Mouse (Mus musculus) ES-E14 (cell line): Measurements from ENCODE around the gene Ebf1. TPM values are rescaled to one million over a fixed set of nuclear protein-coding genes. Genes with fewer than 3 reads are reported as not detected.
A peak's percentile ranks its signal among the peaks of the same experiment; 100 is the strongest.

ENCODE experiments used
- DNase-seq: peaks from one replicate; pipeline ENCODE4 v3.0.0-alpha.2; 2013; ENCODE audit warnings: low read depth, low spot score
- H3K27ac ChIP-seq: 2 replicates; pipeline ENCODE4 v1.5.1; 2012; ENCODE audit warnings: low read depth, mild to moderate bottlenecking, low read length, moderate library complexity, mixed read lengths; ENCODE audit not compliant: poor library complexity, insufficient read depth, severe bottlenecking
- H3K36me3 ChIP-seq: 2 replicates; pipeline ENCODE4 v1.6.1; 2012; ENCODE audit warnings: mild to moderate bottlenecking, low read length, moderate library complexity, mixed read lengths; ENCODE audit not compliant: control insufficient read depth, poor library complexity, insufficient read depth, severe bottlenecking
- H3K4me1 ChIP-seq, 2 experiments: fragments of 150-350 bp in 1 of 2; sonication (generic) in 1 of 2; 2 replicates each; pipeline ENCODE4 v1.6.1; 2012; ENCODE audit warnings: low read length in 2 of 2, mild to moderate bottlenecking in 1 of 2, mixed read lengths in 1 of 2; ENCODE audit not compliant: control insufficient read depth in 2 of 2, insufficient read depth in 2 of 2, poor library complexity in 1 of 2
- H3K4me3 ChIP-seq, 2 experiments: fragments of 150-350 bp in 1 of 2; sonication (generic) in 1 of 2; 2 replicates each; pipeline ENCODE4 v1.5.1; 2012; ENCODE audit warnings: low read length in 2 of 2, low read depth in 1 of 2, mild to moderate bottlenecking in 1 of 2, mixed read lengths in 1 of 2; ENCODE audit not compliant: insufficient read depth in 1 of 2, poor library complexity in 1 of 2, severe bottlenecking in 1 of 2
- H3K9ac ChIP-seq: 2 replicates; pipeline ENCODE4 v1.6.1; 2012; ENCODE audit warnings: low read depth, mild to moderate bottlenecking, low read length, mixed read lengths; ENCODE audit not compliant: poor library complexity, insufficient read depth, severe bottlenecking
- H3K9me3 ChIP-seq: fragments of 150-350 bp; sonication (generic); 2 replicates; pipeline ENCODE4 v1.6.1; 2012; ENCODE audit warnings: low read depth, mild to moderate bottlenecking, low read length; ENCODE audit not compliant: control insufficient read depth, insufficient read depth
- CHD2 ChIP-seq: IDR thresholded peaks from 2 replicates; pipeline ENCODE4 v1.6.1; 2014; ENCODE audit warnings: mild to moderate bottlenecking, low read depth, low read length, inconsistent platforms
- HCFC1 ChIP-seq: IDR thresholded peaks from 2 replicates; pipeline ENCODE4 v1.6.1; 2012; ENCODE audit warnings: low read length, inconsistent platforms, borderline replicate concordance; ENCODE audit not compliant: insufficient read depth
- MAFK ChIP-seq: IDR thresholded peaks from 2 replicates; pipeline ENCODE4 v1.6.1; 2014; ENCODE audit warnings: mild to moderate bottlenecking, low read depth, low read length, inconsistent platforms; ENCODE audit not compliant: insufficient read depth
- ZC3H11A ChIP-seq: IDR thresholded peaks from 2 replicates; pipeline ENCODE4 v1.6.1; 2012; ENCODE audit warnings: low read depth, mild to moderate bottlenecking, inconsistent platforms, low read length, borderline replicate concordance
- ZNF384 ChIP-seq: IDR thresholded peaks from 2 replicates; pipeline ENCODE4 v1.6.1; 2012; ENCODE audit warnings: low read depth, low read length, inconsistent platforms
- in situ Hi-C, 2 experiments: fragments of 600-800 bp; cut with MboI; formaldehyde crosslinking; loops; one replicate each; pipeline ENCODE4 v1.15.1; 2025; ENCODE audit warnings: low sequenced_read_pairs in 2 of 2, inconsistent platforms in 1 of 2; ENCODE audit not compliant: unreplicated experiment in 2 of 2
- total RNA-seq: library from RNA; depleted of rRNA; stranded (reverse); fragments of 300-350 nt; gene quantifications from 2 replicates; pipeline ENCODE4 v1.2.3, GENCODE M21; 2012

Gene Ebf1
- total RNA-seq, 1 experiment, result 3.2 TPM

DNA sequence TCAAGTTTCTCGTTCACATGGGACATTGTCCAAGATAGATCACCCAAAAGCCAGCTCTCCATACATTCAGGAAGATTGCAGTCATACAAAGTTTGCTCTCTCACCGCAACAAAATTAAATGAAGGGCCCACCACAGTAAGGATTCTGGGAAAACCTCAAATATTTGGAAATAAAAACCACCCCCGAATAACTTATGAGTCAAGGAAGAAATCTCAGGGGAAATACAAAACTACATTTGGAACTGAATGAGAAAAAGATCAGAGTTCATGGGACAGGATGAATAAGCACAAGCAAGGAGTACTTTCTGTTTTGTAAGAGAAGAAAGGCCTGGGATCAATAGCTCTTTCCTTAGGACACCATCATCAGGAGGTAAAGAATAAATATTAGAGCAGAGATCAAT, 22.3 kb upstream of the Ebf1 start:
- Histone ChIP-seq H3K36me3 (no peaks in the 10 kb centered on the region), H3K4me1 (no peaks in the 10 kb centered on the region), H3K27ac (no peak overlapping the region), H3K4me3 (no peak overlapping the region), H3K9me3 (no peaks in the 10 kb centered on the region), H3K9ac (no peak overlapping the region)
- DNase-seq, result no peak
- in situ Hi-C loops, result loop anchor here (5.0 to 10.0 kb wide), 3 partner anchors 938 to 1050 kb away; no protein-coding TSS in a partner anchor
- no peak for TF ChIP-seq ZC3H11A
- TF ChIP-seq MAFK, result no peak
- no peak for TF ChIP-seq CHD2
- TF ChIP-seq ZNF384, result no peak
- no peak for TF ChIP-seq HCFC1

DNA sequence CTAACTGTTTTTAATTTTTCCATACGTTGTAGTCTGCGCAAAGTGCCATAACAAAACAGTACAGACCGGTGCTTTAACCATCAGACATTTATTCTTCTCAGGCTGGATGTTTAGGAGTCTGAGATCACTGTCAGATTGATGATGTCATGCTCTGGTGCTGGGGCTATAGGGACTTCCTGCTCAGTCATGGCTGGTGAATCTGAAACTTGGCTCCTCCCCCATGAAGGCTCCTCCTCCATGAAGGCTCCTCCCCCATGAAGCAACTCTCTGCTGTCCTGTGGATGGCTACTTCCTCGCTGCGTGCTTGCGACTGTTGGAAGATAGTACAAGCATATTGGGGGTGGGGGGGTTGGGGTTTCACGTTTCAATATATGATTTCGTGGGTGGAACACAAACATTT, 10.2 kb upstream of the Ebf1 start:
- Histone ChIP-seq H3K9ac (no peak overlapping the region), H3K36me3 (no peaks in the 10 kb centered on the region), H3K27ac (no peak overlapping the region), H3K9me3 (no peaks in the 10 kb centered on the region), H3K4me1 (peaks cover 0 to 4% of the 10 kb centered on the region in 2 experiments; a peak in 1 of 4 replicates), H3K4me3 (no peak overlapping the region)
- in situ Hi-C loops, result loop anchor here in 1 of 2 experiments (10.0 kb wide), 1 partner anchor 568 kb away; no protein-coding TSS in a partner anchor
- TF ChIP-seq ZNF384 (no peak), MAFK (peak; percentile 47; the same call in 1 of the 2 replicates)
- no peak for DNase-seq

GRCm38 (mm10) chr11:44608646-44609045, 8.5 kb upstream of the Ebf1 start:
- Histone ChIP-seq H3K4me1 (peaks cover 0 to 7% of the 10 kb centered on the region in 2 experiments; a peak in 2 of 4 replicates), H3K4me3 (no peak overlapping the region), H3K27ac (no peak overlapping the region), H3K9me3 (no peaks in the 10 kb centered on the region), H3K9ac (no peak overlapping the region), H3K36me3 (no peaks in the 10 kb centered on the region)
- in situ Hi-C loops, result loop anchor here in 1 of 2 experiments (10.0 kb wide), 1 partner anchor 566 kb away; no protein-coding TSS in a partner anchor
- TF ChIP-seq HCFC1 (no peak), MAFK (no peak), ZC3H11A (no peak), ZNF384 (no peak), CHD2 (no peak)
- no peak for DNase-seq

GRCm38 (mm10) chr11:44610971-44611781, 5.9 kb upstream of the Ebf1 start:
- H3K4me3 ChIP-seq, result peak overlapping the region; percentile 48 to 73
- in situ Hi-C loops, result loop anchor here (5.0 kb wide), 2 partner anchors 396 to 401 kb away; no protein-coding TSS in a partner anchor
- peaks cover 0 to 7% of the 10 kb centered on the region in 2 experiments; a peak in 2 of 4 replicates for H3K4me1 ChIP-seq
- H3K27ac ChIP-seq, result no peak overlapping the region
- peak; percentile 79 for DNase-seq
- H3K9ac ChIP-seq, result no peak overlapping the region
- H3K9me3 ChIP-seq, result no peaks in the 10 kb centered on the region
- no peaks in the 10 kb centered on the region for H3K36me3 ChIP-seq
- TF ChIP-seq MAFK (no peak), ZC3H11A (peak; percentile 99), ZNF384 (no peak)
